Comparison of ENCODE assay signal across 12 mouse cellular contexts in genomic region chr15:10598259-10599225, GRCm38 (mm10). TPM values are rescaled to one million over a fixed set of nuclear protein-coding genes. Genes with fewer than 3 reads are reported as not detected.
DNase-seq lines count a peak whose midpoint lies in the region; ATAC-seq and TF ChIP-seq lines count a peak whose summit lies in the region.
"Had no signal": no experiment of that assay in that cellular context is flagged by ENCODE, and none has a peak within 500 bp of the region (broad histone marks: within the 10 kb centered on the region; RNA-seq: fewer than 3 reads in every experiment).

No protein-coding gene starts in this region.

- peak; percentile 84 for ATAC-seq in embryonic facial prominence, embryonic 14.5 days (ENCODE audit: low read depth)
- ATAC-seq in kidney, embryonic 15.5 days (replicated peaks; ENCODE audit: low FRiP score) = 0 out of 2 replicates have a peak, but pooled peaks have one; percentile 13
- no peak for ATAC-seq in inflammation-experienced regulatory T-cells, adult 6 months

- H3K36me3 ChIP-seq in embryonic facial prominence, embryonic 14.5 days (ENCODE audit: control insufficient read depth, insufficient read depth, low read length) = peaks cover 4% of the 10 kb centered on the region; the same call in 1 of the 2 replicates
- H3K36me3 ChIP-seq in kidney, embryonic 15.5 days = peaks cover 15% of the 10 kb centered on the region; the same call in 1 of the 2 replicates
- H3K36me3 ChIP-seq in thymus, adult 2 months (ENCODE audit: control insufficient read depth, insufficient read depth, low read length) = no peaks in the 10 kb centered on the region
- H3K36me3 ChIP-seq: neural tube, embryonic 13.5 days had no signal

- DNase-seq in heart, adult 8-10 months (ENCODE audit: low spot score) = peak; percentile 26
- no peak for DNase-seq in heart, postnatal 25 days (ENCODE audit: low spot score)
- DNase-seq in embryonic facial prominence, embryonic 14.5 days (ENCODE audit: low spot score) = peak; percentile 88
- peak; percentile 25 to 66 for DNase-seq in lung, postnatal 4 days
- DNase-seq in thymus, adult 2 months = no peak
- no peak for DNase-seq in right cerebral cortex, adult 18-20 months
- DNase-seq: liver had no signal

- TF ChIP-seq POLR2A in thymus, adult 2 months (IDR thresholded peaks at IDR 0.05; ENCODE audit: control insufficient read depth, extremely low read depth, insufficient read depth, low read length, poor library complexity) = no peak

- no peak for TF ChIP-seq CTCF in thymus, adult 2 months (IDR thresholded peaks at IDR 0.05; ENCODE audit: borderline replicate concordance, control insufficient read depth, extremely low read depth, insufficient read depth, low read length, poor library complexity)

- H3K4me3 ChIP-seq in embryonic facial prominence, embryonic 14.5 days (ENCODE audit: low read depth, low read length) = no peak overlapping the region
- no peak overlapping the region for H3K4me3 ChIP-seq in kidney, embryonic 15.5 days (replicated peaks)
- no peak overlapping the region for H3K4me3 ChIP-seq in thymus, adult 2 months (ENCODE audit: control insufficient read depth, insufficient read depth, low read length)
- H3K4me3 ChIP-seq: erythroblast, embryonic 14.5 days; neural tube, embryonic 13.5 days had no signal

- no peaks in the 10 kb centered on the region for H3K9me3 ChIP-seq in embryonic facial prominence, embryonic 14.5 days (ENCODE audit: control insufficient read depth, low read length)
- H3K9me3 ChIP-seq in kidney, embryonic 15.5 days (replicated peaks) = no peaks in the 10 kb centered on the region
- H3K9me3 ChIP-seq: neural tube, embryonic 13.5 days had no signal

- H3K27me3 ChIP-seq in embryonic facial prominence, embryonic 14.5 days (replicated peaks; ENCODE audit: control insufficient read depth, insufficient read depth, low read length) = no peaks in the 10 kb centered on the region
- H3K27me3 ChIP-seq in kidney, embryonic 15.5 days = no peaks in the 10 kb centered on the region
- H3K27me3 ChIP-seq in thymus, adult 2 months (ENCODE audit: control insufficient read depth, insufficient read depth, low read length) = no peaks in the 10 kb centered on the region
- H3K27me3 ChIP-seq: neural tube, embryonic 13.5 days had no signal

- H3K4me1 ChIP-seq in embryonic facial prominence, embryonic 14.5 days (ENCODE audit: control insufficient read depth, insufficient read depth, low read length) = peaks cover 41% of the 10 kb centered on the region
- H3K4me1 ChIP-seq in kidney, embryonic 15.5 days = 0 out of 2 replicates have a peak, but pooled peaks cover 9% of the 10 kb centered on the region
- no peaks in the 10 kb centered on the region for H3K4me1 ChIP-seq in thymus, adult 2 months (replicated peaks; ENCODE audit: control insufficient read depth, insufficient read depth, low read length)

- H3K27ac ChIP-seq in embryonic facial prominence, embryonic 14.5 days (replicated peaks; ENCODE audit: low read depth, low read length) = peak overlapping the region; percentile 88
- peak overlapping the region; percentile 33 for H3K27ac ChIP-seq in kidney, embryonic 15.5 days
- no peak overlapping the region for H3K27ac ChIP-seq in thymus, adult 2 months (ENCODE audit: control insufficient read depth, insufficient read depth, low read length)
- H3K27ac ChIP-seq: neural tube, embryonic 13.5 days had no signal

- 19% methylated on average over 16 of the region's 16 CpGs for WGBS in embryonic facial prominence, embryonic 14.5 days
- WGBS in kidney, embryonic 15.5 days = 69% methylated on average over 16 of the region's 16 CpGs
- WGBS in thymus, adult 2 months = 69% methylated on average over 16 of the region's 16 CpGs

- no peak overlapping the region for H3K4me2 ChIP-seq in embryonic facial prominence, embryonic 14.5 days (ENCODE audit: low read depth, low read length)
- no peak overlapping the region for H3K4me2 ChIP-seq in kidney, embryonic 15.5 days
- H3K4me2 ChIP-seq: neural tube, embryonic 13.5 days had no signal

- H3K9ac ChIP-seq in embryonic facial prominence, embryonic 14.5 days (ENCODE audit: low read depth, low read length) = no peak overlapping the region
- no peak overlapping the region for H3K9ac ChIP-seq in kidney, embryonic 15.5 days
- H3K9ac ChIP-seq: neural tube, embryonic 13.5 days had no signal

- intact Hi-C loops in heart, postnatal 25 days (cut with DNase I) = no loop called here

RNA-seq across cellular contexts. Expression of gene Ttc23l, which starts 40.1 kb away (rescaled TPM):
- not detected for total RNA-seq in heart, adult 8-10 months (2022)
- total RNA-seq in heart, postnatal 25 days (2021) = not detected
- 0.08 and 0.13 TPM in 2 replicates for polyA plus RNA-seq in embryonic facial prominence, embryonic 14.5 days (2014; fragmentation: Nextera tagmentation; extraction: Ambion mirVana)
- polyA plus RNA-seq in kidney, embryonic 15.5 days (2015; fragmentation: Nextera tagmentation; extraction: Ambion mirVana) = not detected in 2 replicates
- polyA plus RNA-seq in inflammation-experienced regulatory T-cells, adult 6 months (2017; shearing (Covaris generic)) = not detected
- not detected in 2 replicates for polyA plus RNA-seq in thymus, adult 2 months (2012; rRNA removed)
- polyA plus RNA-seq: CD4-positive, CD25-positive, alpha-beta regulatory T cell, adult 4 months; erythroblast, embryonic 14.5 days; neural tube, embryonic 13.5 days had no signal

Comparison
In these comparisons a context has a peak if more than half of its experiments do, and no peak if none do; other contexts are left out.
1. DNase-seq: peak in heart, adult 8-10 months (single experiment), embryonic facial prominence, embryonic 14.5 days (single experiment) and lung, postnatal 4 days (2 of 2); none in heart, postnatal 25 days (single experiment), thymus, adult 2 months (single experiment) and right cerebral cortex, adult 18-20 months (single experiment).